8 mouse cellular contexts compared by ENCODE assay signal in genomic region chrX:20658026-20658652, GRCm38 (mm10). TPM values are rescaled to one million over a fixed set of nuclear protein-coding genes. Genes with fewer than 3 reads are reported as not detected.
DNase-seq lines count a peak whose midpoint lies in the region; ATAC-seq and TF ChIP-seq lines count a peak whose summit lies in the region.

Gene Uba1, plus strand, starts transcription at chrX:20658326.

- whole genome bisulfite sequencing in forebrain, postnatal 0 days, result 22% methylated on average over 27 of the region's 27 CpGs
- WGBS in lung, embryonic 15.5 days, result 12% methylated on average over 27 of the region's 27 CpGs

- no peak for TF ChIP-seq RAD21 in MEL (IDR thresholded peaks at IDR 0.05; ENCODE audit: low read depth, low read length)

- H3K36me3 ChIP-seq in MEL (ENCODE audit: control insufficient read depth in 1 of 2, insufficient read depth in 2 of 2, low read length in 2 of 2), result peaks cover 0 to 20% of the 10 kb centered on the region in 2 experiments; a peak in 2 of 4 replicates
- H3K36me3 ChIP-seq in forebrain, postnatal 0 days (ENCODE audit: insufficient read depth), result no peaks in the 10 kb centered on the region
- H3K36me3 ChIP-seq in lung, embryonic 15.5 days, result no peaks in the 10 kb centered on the region

- peak; percentile 88 for ATAC-seq in forebrain, postnatal 0 days
- peak; percentile 89 for ATAC-seq in lung, embryonic 15.5 days (ENCODE audit: borderline replicate concordance, extremely low read depth, low FRiP score, low TSS enrichment)

- H3K4me2 ChIP-seq in forebrain, postnatal 0 days (ENCODE audit: low read depth), result peak within 1 kb of the TSS; percentile 71
- H3K4me2 ChIP-seq in lung, embryonic 15.5 days, result peak within 1 kb of the TSS; percentile 79

- no peaks in the 10 kb centered on the region for H3K9me3 ChIP-seq in MEL (replicated peaks; ENCODE audit: insufficient read depth, low read length)
- no peaks in the 10 kb centered on the region for H3K9me3 ChIP-seq in forebrain, postnatal 0 days (ENCODE audit: low read length)
- no peaks in the 10 kb centered on the region for H3K9me3 ChIP-seq in lung, embryonic 15.5 days

- TF ChIP-seq POLR2A in MEL (IDR thresholded peaks at IDR 0.05; ENCODE audit: control insufficient read depth in 1 of 2, insufficient read depth in 1 of 2, low read depth in 1 of 2, low read length in 2 of 2, poor library complexity in 1 of 2), result peak; percentile 81 to 92

- H3K4me3 ChIP-seq in MEL (ENCODE audit: control insufficient read depth in 1 of 2, insufficient read depth in 1 of 2, low read depth in 2 of 2, low read length in 2 of 2), result peak within 1 kb of the TSS; percentile 69 to 75
- peak within 1 kb of the TSS; percentile 42 for H3K4me3 ChIP-seq in forebrain, postnatal 0 days (ENCODE audit: low read depth, low read length)
- H3K4me3 ChIP-seq in lung, embryonic 15.5 days, result peak within 1 kb of the TSS; percentile 53

- H3K27ac ChIP-seq in MEL (ENCODE audit: control insufficient read depth, low read depth, low read length), result peak within 1 kb of the TSS; percentile 87
- peak within 1 kb of the TSS; percentile 21; the same call in 1 of the 2 replicates for H3K27ac ChIP-seq in forebrain, postnatal 0 days (ENCODE audit: low read depth, low read length)
- peak within 1 kb of the TSS; percentile 63 for H3K27ac ChIP-seq in lung, embryonic 15.5 days

- no peak for TF ChIP-seq CTCF in MEL (IDR thresholded peaks at IDR 0.05 in 2 of 3, conservative IDR thresholded peaks at IDR 0.05 in 1 of 3; ENCODE audit: control insufficient read depth in 1 of 3, insufficient read depth in 1 of 3, low read depth in 2 of 3, low read length in 3 of 3, poor library complexity in 1 of 3, severe bottlenecking in 1 of 3)
- no peak for TF ChIP-seq CTCF in forebrain, postnatal 0 days (IDR thresholded peaks at IDR 0.05; ENCODE audit: low read depth)

- peaks cover 11% of the 10 kb centered on the region for H3K79me2 ChIP-seq in MEL (ENCODE audit: control insufficient read depth, insufficient read depth, low read length, poor library complexity)

- DNase-seq in MEL (ENCODE audit: low read depth, low spot score), result peak; percentile 98
- peak; percentile 76 to 86 for DNase-seq in cerebellum, adult 18-20 months
- peak; percentile 91 for DNase-seq in forebrain, postnatal 0 days
- peak; percentile 77 for DNase-seq in heart, postnatal 4 days
- peak; percentile 75 to 78 for DNase-seq in layer of hippocampus, adult 8-10 months (ENCODE audit: low spot score in 2 of 2)
- DNase-seq in ovary, adult 18-20 months (ENCODE audit: low spot score), result peak; percentile 68
- peak; percentile 91 for DNase-seq in thymus, postnatal 0 days (ENCODE audit: low spot score)

- no peaks in the 10 kb centered on the region for H3K27me3 ChIP-seq in MEL (ENCODE audit: control insufficient read depth in 1 of 2, insufficient read depth in 2 of 2, low read length in 2 of 2)
- H3K27me3 ChIP-seq in forebrain, postnatal 0 days (ENCODE audit: insufficient read depth, low read length), result no peaks in the 10 kb centered on the region
- H3K27me3 ChIP-seq in lung, embryonic 15.5 days, result no peaks in the 10 kb centered on the region

- peak in 1 of 2 experiments; percentile 52; a peak in 2 of 4 replicates for TF ChIP-seq EP300 in MEL (IDR thresholded peaks at IDR 0.05; ENCODE audit: low read depth in 1 of 2, low read length in 2 of 2)

- H3K4me1 ChIP-seq in MEL (ENCODE audit: control insufficient read depth in 1 of 2, insufficient read depth in 2 of 2, low read length in 2 of 2), result peaks cover 3 to 11% of the 10 kb centered on the region in 2 experiments; a peak in 2 of 4 replicates
- no peaks in the 10 kb centered on the region for H3K4me1 ChIP-seq in forebrain, postnatal 0 days (ENCODE audit: insufficient read depth)
- no peaks in the 10 kb centered on the region for H3K4me1 ChIP-seq in lung, embryonic 15.5 days

- peak within 1 kb of the TSS; percentile 87 for H3K9ac ChIP-seq in MEL (ENCODE audit: control insufficient read depth, low read depth, low read length, poor library complexity, severe bottlenecking)
- peak within 1 kb of the TSS; percentile 35 for H3K9ac ChIP-seq in forebrain, postnatal 0 days
- H3K9ac ChIP-seq in lung, embryonic 15.5 days, result peak within 1 kb of the TSS; percentile 49

TF ChIP-seq in MEL, 35 proteins besides CTCF, POLR2A, EP300 and RAD21:
- TF ChIP-seq MEF2A (IDR thresholded peaks at IDR 0.05; ENCODE audit: extremely low read depth, insufficient replicate concordance, low read depth, low read length, poor library complexity, severe bottlenecking) (0 out of 2 replicates have a peak, but pooled peaks have one; percentile 24), POLR2AphosphoS2 (IDR thresholded peaks at IDR 0.05; ENCODE audit: low read length) (peak; percentile 95), TBP (IDR thresholded peaks at IDR 0.05; ENCODE audit: low read depth, low read length) (peak; percentile 95), MYC (IDR thresholded peaks at IDR 0.05; ENCODE audit: low read depth, low read length) (peak; percentile 100), UBTF (IDR thresholded peaks at IDR 0.05; ENCODE audit: borderline replicate concordance, insufficient read depth, low read depth, low read length) (peak; percentile 96; the same call in 1 of the 2 replicates), SIN3A (IDR thresholded peaks at IDR 0.05; ENCODE audit: low read length) (peak; percentile 100), NELFE (IDR thresholded peaks at IDR 0.05; ENCODE audit: low read depth, low read length) (peak; percentile 98), ZMIZ1 (IDR thresholded peaks at IDR 0.05; ENCODE audit: low read depth, low read length) (peak; percentile 94), ZKSCAN1 (IDR thresholded peaks at IDR 0.05; ENCODE audit: low read depth, low read length) (no peak), ELF1 (IDR thresholded peaks at IDR 0.05; ENCODE audit: low read depth, low read length) (peak; percentile 74), TCF12 (IDR thresholded peaks at IDR 0.05; ENCODE audit: low read depth, low read length) (peak; percentile 82), RCOR1 (IDR thresholded peaks at IDR 0.05; ENCODE audit: low read depth, low read length) (no peak; the same call in none of the 2 replicates), NRF1 (IDR thresholded peaks at IDR 0.05; ENCODE audit: insufficient read depth, low read depth, low read length, poor library complexity, severe bottlenecking) (peak; percentile 68), ZC3H11A (IDR thresholded peaks at IDR 0.05; ENCODE audit: low read depth, low read length) (no peak), MYB (IDR thresholded peaks at IDR 0.05; ENCODE audit: low read depth, low read length) (peak; percentile 37; the same call in 1 of the 2 replicates), HCFC1 (IDR thresholded peaks at IDR 0.05; ENCODE audit: low read depth, low read length) (peak; percentile 99), USF1 (IDR thresholded peaks at IDR 0.05; ENCODE audit: low read depth, low read length) (peak; percentile 83), GATA1 (IDR thresholded peaks at IDR 0.05; ENCODE audit: low read depth, low read length) (no peak), MAZ (IDR thresholded peaks at IDR 0.05; ENCODE audit: low read depth, low read length) (peak; percentile 86), CHD1 (IDR thresholded peaks at IDR 0.05; ENCODE audit: low read depth, low read length) (peak; percentile 100), ZNF384 (IDR thresholded peaks at IDR 0.05; ENCODE audit: low read depth, low read length) (peak; percentile 92), KAT2A (conservative IDR thresholded peaks at IDR 0.05; ENCODE audit: low read depth, low read length) (peak; percentile 89), MAX (IDR thresholded peaks at IDR 0.05; ENCODE audit: low read length) (peak; percentile 98), MXI1 (IDR thresholded peaks at IDR 0.05; ENCODE audit: low read depth, low read length) (peak; percentile 100), MAFK (IDR thresholded peaks at IDR 0.05; ENCODE audit: borderline replicate concordance, low read depth, low read length) (no peak), E2F4 (IDR thresholded peaks at IDR 0.05; ENCODE audit: borderline replicate concordance, low read depth, low read length) (peak; percentile 67), ETS1 (IDR thresholded peaks at IDR 0.05; ENCODE audit: low read depth, low read length) (0 out of 2 replicates have a peak, but pooled peaks have one; percentile 55), POLR2AphosphoS5 (IDR thresholded peaks at IDR 0.05; ENCODE audit: borderline replicate concordance, low read depth, low read length) (no peak), SMC3 (IDR thresholded peaks at IDR 0.05; ENCODE audit: low read depth, low read length) (no peak), BHLHE40 (IDR thresholded peaks at IDR 0.05; ENCODE audit: borderline replicate concordance, low read depth, low read length) (peak; percentile 20; the same call in 1 of the 2 replicates)

RNA-seq across cellular contexts. Expression of gene Uba1, which starts in this region (rescaled TPM):
- total RNA-seq in MEL (2012; rRNA removed), result 269 and 295 TPM in 2 replicates
- 100 to 1,000 TPM; 530 to 704 TPM for polyA plus RNA-seq in MEL (2012; ENCODE audit: insufficient read depth in 1 of 2, insufficient read length in 2 of 2, low read depth in 1 of 2, low replicate concordance in 2 of 2, missing spikeins in 1 of 2)
- 489 and 559 TPM in 2 replicates for total RNA-seq in forebrain, postnatal 0 days (2014; rRNA removed)
- polyA plus RNA-seq in forebrain, postnatal 0 days (2015; fragmentation: Nextera tagmentation; extraction: Ambion mirVana), result 278 and 300 TPM in 2 replicates
- total RNA-seq in heart, postnatal 4 days (2021), result 100 to 1,000 TPM; 293 to 326 TPM
- 100 to 1,000 TPM; 362 to 415 (median 372) TPM for total RNA-seq in layer of hippocampus, adult 8-10 months (2022)
- 203 and 207 TPM in 2 replicates for polyA plus RNA-seq in lung, embryonic 15.5 days (2015; fragmentation: Nextera tagmentation; extraction: Ambion mirVana)
- polyA plus RNA-seq in thymus, postnatal 0 days (2015; fragmentation: Nextera tagmentation; extraction: Ambion mirVana), result 135 and 139 TPM in 2 replicates

Comparison
In these comparisons a context has a peak if more than half of its experiments do, and no peak if none do; other contexts are left out.
1. Peak in every context shown above with its lines: DNase-seq, ATAC-seq, H3K4me3 ChIP-seq and H3K27ac ChIP-seq.
2. H3K27ac ChIP-seq: peak in every context shown above with its lines; median percentile 87 in MEL; 63 in lung, embryonic 15.5 days; 21 in forebrain, postnatal 0 days.
3. H3K9ac ChIP-seq: peak in every context shown above with its lines; median percentile 87 in MEL; 49 in lung, embryonic 15.5 days; 35 in forebrain, postnatal 0 days.